Mouse (Mus musculus) erythroblast, adult 5-6 weeks (primary cell): ENCODE results near the gene Pim1. TPM values are rescaled to one million over a fixed set of nuclear protein-coding genes. Genes with fewer than 3 reads are reported as not detected.
"Not testable (repeated sequence)": the region's sequence is repeated elsewhere in the genome, so short reads cannot be mapped to it uniquely, and the experiment has no call there.

Experiments used
- ATAC-seq: replicated peaks from 2 replicates; pipeline ENCODE4 v1.8.0; 2016; ENCODE audit warnings: moderate number of reproducible peaks, mild to moderate bottlenecking, moderate TSS enrichment, inconsistent platforms; ENCODE audit not compliant: poor library complexity, low FRiP score, severe bottlenecking
- total RNA-seq, 2 experiments: library from RNA; stranded (forward) in 1 of 2; stranded (reverse) in 1 of 2; fragments of 150-400 nt in 1 of 2; fragments of 200-764, 138-1000 nt in 1 of 2; gene quantifications; 2 replicates each; pipeline versions ENCODE4 v1.2.3 to v1.2.4; 2015 to 2017; ENCODE audit warnings: low replicate concordance in 2 of 2

Pim1 gene
- total RNA-seq, 2 experiments from 2014 or later, result 342 to 933 TPM

- peak; percentile 46; the same call in 1 of the 2 replicates for ATAC-seq
Measured at GRCm38 (mm10) chr17:29508927-29509608, 18.5 kb downstream of the Pim1 start.

- ATAC-seq, result no peak
Measured at GRCm38 (mm10) chr17:29510691-29511090, 20.1 kb downstream of the Pim1 start.

GRCm38 (mm10) chr17:29513044-29513730, 22.6 kb downstream of the Pim1 start:
- ATAC-seq, result peak; percentile 91

- peak; percentile 75 for ATAC-seq
Measured at GRCm38 (mm10) chr17:29514435-29514834, 23.9 kb downstream of the Pim1 start.

- ATAC-seq, result not testable (repeated sequence)
Measured at GRCm38 (mm10) chr17:29518665-29519064, 28.1 kb downstream of the Pim1 start.

GRCm38 (mm10) chr17:29519731-29520130, 29.2 kb downstream of the Pim1 start:
- no peak; the same call in 1 of the 2 replicates for ATAC-seq

GRCm38 (mm10) chr17:29525613-29526012, 35.1 kb downstream of the Pim1 start:
- ATAC-seq, result no peak

- ATAC-seq, result no peak
Measured at GRCm38 (mm10) chr17:29528568-29529187, 38.1 kb downstream of the Pim1 start.

GRCm38 (mm10) chr17:29530508-29530907, 40.0 kb downstream of the Pim1 start:
- ATAC-seq, result no peak

- no peak; the same call in 1 of the 2 replicates for ATAC-seq
Measured at GRCm38 (mm10) chr17:29531278-29531677, 40.7 kb downstream of the Pim1 start.

- no peak for ATAC-seq
Measured at GRCm38 (mm10) chr17:29531757-29532384, 41.3 kb downstream of the Pim1 start.

GRCm38 (mm10) chr17:29533866-29534265, 43.3 kb downstream of the Pim1 start:
- no peak for ATAC-seq

- ATAC-seq, result no peak
Measured at GRCm38 (mm10) chr17:29540426-29540825, 49.9 kb downstream of the Pim1 start.

- no peak for ATAC-seq
Measured at GRCm38 (mm10) chr17:29541419-29541818, 50.9 kb downstream of the Pim1 start.

GRCm38 (mm10) chr17:29542831-29543690, 52.5 kb downstream of the Pim1 start:
- no peak for ATAC-seq

GRCm38 (mm10) chr17:29544064-29544463, 53.5 kb downstream of the Pim1 start:
- no peak for ATAC-seq

GRCm38 (mm10) chr17:29545241-29545640, 54.7 kb downstream of the Pim1 start:
- no peak for ATAC-seq
